Mouse (Mus musculus) embryonic facial prominence, embryonic 10.5 days (tissue): ENCODE data around the gene Sestd1. TPM values are rescaled to one million over a fixed set of nuclear protein-coding genes. Genes with fewer than 3 reads are reported as not detected.

Experiments
- DNase-seq: peaks from one replicate; pipeline ENCODE4 v3.0.0-alpha.2; 2017; ENCODE audit warnings: low spot score
- H3K27ac ChIP-seq: fragments of 300-500 bp; sonication (generic); replicated peaks from 2 replicates; pipeline ENCODE4 v1.5.1; 2016; ENCODE audit warnings: mild to moderate bottlenecking
- H3K27me3 ChIP-seq: fragments of 300-500 bp; sonication (generic); replicated peaks from 2 replicates; pipeline ENCODE4 v1.6.1; 2016; ENCODE audit warnings: low read depth, mild to moderate bottlenecking; ENCODE audit not compliant: poor library complexity, severe bottlenecking
- H3K36me3 ChIP-seq: fragments of 300-500 bp; sonication (generic); replicated peaks from 2 replicates; pipeline ENCODE4 v1.6.1; 2016; ENCODE audit warnings: mild to moderate bottlenecking, moderate library complexity
- H3K4me1 ChIP-seq: fragments of 300-500 bp; sonication (generic); 2 replicates; pipeline ENCODE4 v1.6.1; 2016
- H3K4me3 ChIP-seq: fragments of 300-500 bp; sonication (generic); 2 replicates; pipeline ENCODE4 v1.5.1; 2016; ENCODE audit warnings: mild to moderate bottlenecking, moderate library complexity
- H3K9me3 ChIP-seq: fragments of 300-500 bp; sonication (generic); 2 replicates; pipeline ENCODE4 v1.6.1; 2016; ENCODE audit warnings: mild to moderate bottlenecking
- WGBS: fragments of 180-500 bp; shearing (Covaris S2); methylation state at CpG from one replicate; pipeline ENCODE4 v1.1.7; 2016; 5-methylcytosine and 5-hydroxymethylcytosine counted together
- polyA plus RNA-seq: library from polyadenylated mRNA; unstranded; fragments of >200 nt; fragmentation: Nextera tagmentation; extraction: Ambion mirVana; gene quantifications from 2 replicates; pipeline ENCODE4 v1.2.1, GENCODE M21; 2016

Gene Sestd1
- polyA plus RNA-seq, 1 experiment from 2014 or later = 23.0 TPM

GRCm38 (mm10) chr2:77266931-77267330 lies 13.5 kb downstream of the Sestd1 start:
- Histone ChIP-seq H3K9me3 (no peaks in the 10 kb centered on the region), H3K4me1 (peaks cover 45% of the 10 kb centered on the region)
- 90% methylated on average over 2 of the region's 2 CpGs for WGBS

GRCm38 (mm10) chr2:77266011-77266410 lies 14.4 kb downstream of the Sestd1 start:
- Histone ChIP-seq H3K4me3 (no peak overlapping the region), H3K36me3 (no peaks in the 10 kb centered on the region), H3K4me1 (peaks cover 45% of the 10 kb centered on the region), H3K9me3 (no peaks in the 10 kb centered on the region), H3K27ac (no peak overlapping the region), H3K27me3 (no peaks in the 10 kb centered on the region)
- WGBS = 82% methylated on average over 3 of the region's 3 CpGs
- no peak for DNase-seq

More at GRCm38 (mm10) chr2:77266931-77267330, 13.5 kb downstream of the Sestd1 start:
- no peak for DNase-seq
- Histone ChIP-seq H3K4me3 (no peak overlapping the region), H3K36me3 (no peaks in the 10 kb centered on the region), H3K27ac (no peak overlapping the region), H3K27me3 (no peaks in the 10 kb centered on the region)

GRCm38 (mm10) chr2:77265301-77265700 lies 15.1 kb downstream of the Sestd1 start:
- Histone ChIP-seq H3K27ac (no peak overlapping the region), H3K4me1 (peaks cover 45% of the 10 kb centered on the region)
- 76% methylated on average over 7 of the region's 7 CpGs for WGBS

DNA sequence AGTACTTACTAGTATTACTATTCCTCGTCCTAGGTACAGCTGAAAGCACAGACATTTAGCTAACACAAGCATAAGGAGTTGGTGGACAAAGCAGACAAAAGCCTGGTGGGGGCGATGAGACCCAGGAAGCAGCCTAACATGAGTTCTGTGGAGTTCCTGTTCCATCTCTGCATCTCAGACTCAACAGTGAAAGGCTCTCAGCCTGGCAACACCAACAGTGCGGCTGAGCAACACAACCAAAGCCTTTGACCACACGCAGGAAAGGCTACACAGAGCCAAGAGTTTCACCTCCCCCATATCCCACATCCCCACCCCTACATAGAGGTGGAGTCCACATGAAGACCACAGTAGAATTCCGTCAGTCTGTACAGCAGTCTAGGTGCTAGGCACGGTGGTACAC lies 15.8 kb downstream of the Sestd1 start:
- no peaks in the 10 kb centered on the region for H3K9me3 ChIP-seq
- peaks cover 41% of the 10 kb centered on the region for H3K4me1 ChIP-seq
- DNase-seq = no peak
- H3K27me3 ChIP-seq = no peaks in the 10 kb centered on the region
- H3K36me3 ChIP-seq = no peaks in the 10 kb centered on the region
- no peak overlapping the region; the same call in 1 of the 2 replicates for H3K27ac ChIP-seq
- no peak overlapping the region for H3K4me3 ChIP-seq
- WGBS = 84% methylated on average over 6 of the region's 6 CpGs

More at GRCm38 (mm10) chr2:77265301-77265700, 15.1 kb downstream of the Sestd1 start:
- Histone ChIP-seq H3K36me3 (no peaks in the 10 kb centered on the region), H3K9me3 (no peaks in the 10 kb centered on the region), H3K27me3 (no peaks in the 10 kb centered on the region), H3K4me3 (no peak overlapping the region)
- DNase-seq = no peak

DNA sequence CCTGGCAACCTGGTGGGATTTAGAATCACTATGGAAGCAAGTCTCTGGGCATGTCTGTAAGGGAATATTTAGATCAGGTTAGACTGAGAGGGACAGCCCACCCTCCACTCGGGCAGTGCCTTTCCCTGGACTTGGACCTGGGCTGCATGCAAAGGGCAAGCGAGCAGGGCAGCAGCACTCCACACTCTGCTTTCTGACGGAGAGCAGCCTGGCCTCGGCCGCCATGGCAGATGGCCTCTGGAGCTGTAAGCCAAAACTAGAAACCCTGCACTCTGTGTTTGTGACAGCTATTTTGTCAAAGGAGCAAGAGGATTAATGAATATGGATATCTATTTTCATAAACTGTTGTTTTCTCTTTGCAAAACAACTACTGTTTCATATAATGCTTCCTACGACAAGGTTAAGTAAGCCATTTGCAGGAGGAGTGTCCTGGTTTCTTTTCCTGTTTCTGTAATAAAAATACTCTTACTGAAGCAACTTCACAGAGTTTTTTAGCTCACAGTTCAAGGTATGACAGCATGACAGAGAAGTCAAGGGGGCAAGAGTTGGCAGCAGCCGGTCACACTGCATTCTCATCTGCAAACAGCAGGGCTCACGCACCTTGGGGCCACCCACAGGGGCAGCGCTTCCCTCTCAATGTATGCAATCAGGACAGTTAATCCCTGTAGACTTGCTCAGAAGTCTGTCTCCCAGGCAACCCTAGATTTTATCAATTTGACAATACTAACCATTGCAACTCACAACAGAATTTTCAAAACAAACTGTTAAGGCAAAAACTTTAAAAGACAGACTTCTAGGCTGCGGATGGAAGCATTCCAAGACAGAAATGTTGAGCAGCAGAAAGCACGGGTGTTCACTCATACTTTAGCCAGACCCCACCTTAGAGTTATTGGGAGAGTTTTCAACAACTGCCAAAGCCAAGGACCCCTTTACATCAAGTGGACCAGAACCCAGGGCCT lies 16.6 kb downstream of the Sestd1 start:
- H3K27ac ChIP-seq = no peak overlapping the region
- no peaks in the 10 kb centered on the region for H3K27me3 ChIP-seq
- H3K4me1 ChIP-seq = peaks cover 33% of the 10 kb centered on the region
- H3K9me3 ChIP-seq = no peaks in the 10 kb centered on the region
- 62% methylated on average over 11 of the region's 11 CpGs for WGBS
- peak; percentile 38 for DNase-seq
- no peaks in the 10 kb centered on the region for H3K36me3 ChIP-seq
- H3K4me3 ChIP-seq = no peak overlapping the region

GRCm38 (mm10) chr2:77260134-77260533 lies 20.3 kb downstream of the Sestd1 start:
- no peak for DNase-seq
- H3K27me3 ChIP-seq = no peaks in the 10 kb centered on the region
- peaks cover 12% of the 10 kb centered on the region for H3K36me3 ChIP-seq
- no peak overlapping the region for H3K4me3 ChIP-seq
- H3K9me3 ChIP-seq = no peaks in the 10 kb centered on the region
- no peak overlapping the region for H3K27ac ChIP-seq
- H3K4me1 ChIP-seq = peaks cover 21% of the 10 kb centered on the region
- WGBS = 93% methylated on average over 4 of the region's 4 CpGs

- 91% methylated on average over 6 of the region's 6 CpGs for WGBS
- H3K36me3 ChIP-seq = peaks cover 18% of the 10 kb centered on the region
- H3K4me1 ChIP-seq = peaks cover 23% of the 10 kb centered on the region
- H3K27ac ChIP-seq = no peak overlapping the region
- no peaks in the 10 kb centered on the region for H3K9me3 ChIP-seq
- H3K4me3 ChIP-seq = no peak overlapping the region
- DNase-seq = no peak
- no peaks in the 10 kb centered on the region for H3K27me3 ChIP-seq
Observed at GRCm38 (mm10) chr2:77253227-77253626, 27.2 kb downstream of the Sestd1 start.

- H3K4me1 ChIP-seq = peaks cover 29% of the 10 kb centered on the region
- H3K9me3 ChIP-seq = no peaks in the 10 kb centered on the region
- H3K27me3 ChIP-seq = no peaks in the 10 kb centered on the region
- no peak for DNase-seq
- H3K27ac ChIP-seq = no peak overlapping the region
- H3K4me3 ChIP-seq = no peak overlapping the region
- H3K36me3 ChIP-seq = peaks cover 20% of the 10 kb centered on the region
- WGBS = 93% methylated on average over 6 of the region's 6 CpGs
Observed at GRCm38 (mm10) chr2:77251736-77252135, 28.7 kb downstream of the Sestd1 start.

DNA sequence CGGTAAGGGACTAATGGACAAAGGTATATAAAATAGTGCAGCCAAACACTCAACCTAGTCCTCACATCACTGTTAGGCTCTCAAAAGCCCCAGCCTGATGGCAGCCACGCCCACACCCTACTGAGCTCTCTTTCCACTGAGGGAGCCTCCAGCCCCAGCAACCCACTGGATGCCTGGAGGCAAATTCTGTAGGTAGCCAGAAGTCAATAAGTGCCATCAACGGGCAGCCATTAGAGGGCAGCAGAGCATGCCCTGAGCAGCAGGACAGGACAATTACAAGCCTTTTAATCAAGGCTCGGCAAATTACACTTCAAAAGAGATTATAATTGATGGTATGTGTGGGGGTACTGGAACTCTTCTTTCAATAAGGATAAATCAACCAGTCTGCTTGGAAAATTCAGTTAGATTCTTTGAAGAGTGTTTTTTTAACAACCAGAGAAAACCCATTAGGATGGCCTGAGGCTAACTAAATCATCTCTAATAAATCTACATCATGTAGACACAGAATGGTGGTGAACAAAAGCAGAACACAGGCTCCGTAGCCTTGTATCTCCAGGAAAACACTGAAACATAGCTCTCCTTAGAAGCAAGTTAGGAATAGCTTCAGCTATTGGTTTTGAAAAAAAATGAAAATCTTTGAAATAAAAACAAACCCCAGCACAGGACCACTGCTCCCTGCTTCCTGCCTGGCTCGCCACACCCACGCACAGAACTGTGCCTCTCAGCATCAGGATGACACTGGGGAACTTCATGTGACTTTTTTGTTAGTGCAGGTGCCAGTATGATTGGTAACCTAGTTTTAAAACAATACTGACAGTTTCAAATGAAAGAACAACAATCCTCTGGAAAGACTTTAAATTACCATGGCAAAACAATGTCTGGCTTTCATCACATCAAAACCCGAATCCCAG lies 30.4 kb downstream of the Sestd1 start:
- H3K9me3 ChIP-seq = no peaks in the 10 kb centered on the region
- DNase-seq = peak; percentile 67
- WGBS = 36% methylated on average over 8 of the region's 8 CpGs
- H3K4me1 ChIP-seq = peaks cover 38% of the 10 kb centered on the region
- no peak overlapping the region for H3K4me3 ChIP-seq
- no peak overlapping the region for H3K27ac ChIP-seq
- peaks cover 18% of the 10 kb centered on the region for H3K36me3 ChIP-seq
- no peaks in the 10 kb centered on the region for H3K27me3 ChIP-seq

DNA sequence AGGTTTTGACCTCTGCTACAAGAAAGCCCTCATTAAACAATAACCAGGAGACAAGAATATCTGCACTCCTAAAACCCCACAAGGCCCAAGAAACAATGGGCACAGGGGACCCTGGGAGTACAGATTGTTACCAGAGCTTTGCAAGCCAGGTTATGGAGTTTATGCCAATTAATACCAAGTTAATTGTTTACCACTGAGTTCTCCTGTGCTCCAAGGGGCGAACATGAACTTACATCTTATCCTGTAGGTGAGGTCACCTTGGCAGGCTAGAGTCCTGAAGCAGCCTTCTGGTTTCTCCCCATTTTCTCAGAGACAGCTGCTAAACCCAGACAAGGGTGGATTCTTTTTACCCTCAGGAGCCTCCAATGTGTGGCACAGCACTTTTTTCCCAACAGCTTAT lies 32.0 kb downstream of the Sestd1 start:
- Histone ChIP-seq H3K27me3 (no peaks in the 10 kb centered on the region), H3K4me3 (no peak overlapping the region), H3K9me3 (no peaks in the 10 kb centered on the region), H3K36me3 (peaks cover 29% of the 10 kb centered on the region), H3K27ac (no peak overlapping the region), H3K4me1 (peaks cover 38% of the 10 kb centered on the region)
- 90% methylated on average over 1 of the region's 1 CpGs for WGBS
- no peak for DNase-seq

DNA sequence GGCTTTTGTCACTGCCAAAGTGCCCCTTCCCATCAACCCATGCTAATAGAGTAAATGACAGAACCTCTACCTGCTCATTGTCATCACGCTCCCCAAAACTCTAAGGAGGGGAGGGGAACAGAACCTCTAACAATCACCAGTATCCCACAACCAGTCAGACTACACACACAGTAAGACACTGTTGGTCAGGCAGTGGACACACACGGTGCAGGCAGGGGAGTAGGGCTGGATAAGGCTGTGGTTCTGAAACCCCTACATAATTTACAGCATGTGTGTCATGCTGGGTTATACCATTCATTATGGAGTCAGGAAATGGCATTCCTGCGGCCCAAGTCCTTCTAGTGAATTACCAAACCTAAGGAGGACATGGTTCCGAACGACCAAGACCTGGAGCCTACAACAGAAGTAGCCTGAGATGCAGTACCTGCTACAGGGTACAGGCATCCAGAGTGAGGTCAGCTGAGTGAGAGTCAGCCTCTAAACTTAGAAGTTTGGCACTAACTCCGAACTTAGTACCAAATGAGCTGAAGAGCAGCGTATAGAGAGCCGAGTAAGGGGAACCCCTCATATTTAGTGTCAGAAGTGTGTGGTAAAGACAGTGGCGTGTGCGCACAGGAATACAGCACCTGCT lies 33.1 kb downstream of the Sestd1 start:
- no peaks in the 10 kb centered on the region for H3K9me3 ChIP-seq
- WGBS = 88% methylated on average over 10 of the region's 10 CpGs
- peaks cover 38% of the 10 kb centered on the region for H3K36me3 ChIP-seq
- H3K27ac ChIP-seq = no peak overlapping the region
- peaks cover 38% of the 10 kb centered on the region for H3K4me1 ChIP-seq
- no peaks in the 10 kb centered on the region for H3K27me3 ChIP-seq
- no peak for DNase-seq
- no peak overlapping the region for H3K4me3 ChIP-seq

DNA sequence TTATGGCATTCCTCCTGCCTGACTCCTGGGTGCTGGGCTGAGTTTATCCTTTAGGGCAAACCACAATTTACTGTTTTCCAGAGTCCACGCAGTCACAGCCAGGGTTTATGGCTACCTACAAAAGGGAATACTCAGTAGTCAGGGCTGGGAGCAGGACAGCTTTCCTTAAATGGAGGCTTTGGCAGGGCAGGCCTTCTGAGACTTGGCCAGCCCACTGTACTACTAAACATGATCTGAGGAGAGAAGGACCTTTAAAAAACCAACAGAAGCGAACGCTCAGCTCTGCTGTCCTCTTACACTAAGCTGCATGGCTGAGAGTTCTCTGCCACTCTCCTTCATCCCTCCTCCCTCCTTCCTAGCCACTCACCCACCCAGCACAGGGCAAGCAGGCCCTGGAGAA lies 34.6 kb downstream of the Sestd1 start:
- no peaks in the 10 kb centered on the region for H3K9me3 ChIP-seq
- no peak for DNase-seq
- WGBS = 67% methylated on average over 3 of the region's 3 CpGs
- peaks cover 38% of the 10 kb centered on the region for H3K4me1 ChIP-seq
- peak overlapping the region; percentile 48; the same call in 1 of the 2 replicates for H3K27ac ChIP-seq
- no peak overlapping the region for H3K4me3 ChIP-seq
- H3K36me3 ChIP-seq = peaks cover 51% of the 10 kb centered on the region
- no peaks in the 10 kb centered on the region for H3K27me3 ChIP-seq
